Mouse (Mus musculus) CH12.LX (cell line): ENCODE measurements around the gene Lif. TPM values are rescaled to one million over a fixed set of nuclear protein-coding genes. Genes with fewer than 3 reads are reported as not detected.
A peak's percentile ranks its signal among the peaks of the same experiment; 100 is the strongest.

Source experiments
- DNase-seq: peaks from one replicate; pipeline ENCODE4 v3.0.0-alpha.2; 2013; ENCODE audit errors: extremely low read depth
- H3K27ac ChIP-seq: 2 replicates; pipeline ENCODE4 v1.5.1; 2012; ENCODE audit warnings: low read depth, mild to moderate bottlenecking, control low read depth, moderate library complexity; ENCODE audit not compliant: insufficient read depth
- H3K27me3 ChIP-seq: replicated peaks from 2 replicates; pipeline ENCODE3; 2012; ENCODE audit warnings: inconsistent platforms
- H3K36me3 ChIP-seq, 2 experiments: replicated peaks in 1 of 2; 2 replicates each; pipeline versions ENCODE3 to v1.6.1; 2012; ENCODE audit warnings: inconsistent platforms in 1 of 2, low read length in 1 of 2, mild to moderate bottlenecking in 1 of 2, mixed read lengths in 1 of 2, moderate library complexity in 1 of 2; ENCODE audit not compliant: control insufficient read depth in 1 of 2, insufficient read depth in 1 of 2
- H3K4me1 ChIP-seq, 2 experiments: 2 replicates each; pipeline ENCODE4 v1.6.1; 2012; ENCODE audit warnings: inconsistent platforms in 1 of 2, moderate library complexity in 1 of 2; ENCODE audit not compliant: insufficient read depth in 2 of 2, control insufficient read depth in 1 of 2
- H3K4me2 ChIP-seq: 2 replicates; pipeline ENCODE4 v1.6.1; 2012; ENCODE audit warnings: low read depth, mild to moderate bottlenecking, control low read depth; ENCODE audit not compliant: poor library complexity, insufficient read depth, severe bottlenecking
- H3K4me3 ChIP-seq, 3 experiments: fragments of 150-350 bp in 1 of 3; sonication (generic) in 1 of 3; replicated peaks in 1 of 3; 2 replicates each; pipeline versions ENCODE3 to v1.5.1; 2011 to 2012; ENCODE audit warnings: low read depth in 2 of 3, low read length in 2 of 3, mild to moderate bottlenecking in 2 of 3, moderate library complexity in 2 of 3, control low read depth in 1 of 3, improper control_type of control experiment in 1 of 3, inconsistent platforms in 1 of 3, mixed read lengths in 1 of 3; ENCODE audit not compliant: poor library complexity in 1 of 3
- H3K79me2 ChIP-seq: replicated peaks from 2 replicates; pipeline ENCODE4 v1.6.1; 2012; ENCODE audit warnings: mild to moderate bottlenecking, moderate library complexity; ENCODE audit not compliant: control insufficient read depth, poor library complexity, insufficient read depth, severe bottlenecking; ENCODE audit errors: extremely low read depth
- H3K9ac ChIP-seq: 2 replicates; pipeline ENCODE4 v1.6.1; 2012; ENCODE audit warnings: low read depth, mild to moderate bottlenecking, control low read depth, moderate library complexity; ENCODE audit not compliant: insufficient read depth
- H3K9me3 ChIP-seq: replicated peaks from 2 replicates; pipeline ENCODE3; 2012; ENCODE audit warnings: low read length, inconsistent platforms, mixed read lengths
- BHLHE40 ChIP-seq: IDR thresholded peaks from 2 replicates; pipeline ENCODE4 v1.6.1; 2011; ENCODE audit warnings: mild to moderate bottlenecking, low read depth, low read length, improper control_type of control experiment
- CHD1 ChIP-seq: IDR thresholded peaks from 2 replicates; pipeline ENCODE4 v1.6.1; 2012; ENCODE audit warnings: low read depth, low read length, improper control_type of control experiment, inconsistent platforms
- CHD2 ChIP-seq: IDR thresholded peaks from 2 replicates; pipeline ENCODE4 v1.6.1; 2011; ENCODE audit warnings: low read length, improper control_type of control experiment
- CTCF ChIP-seq, 2 experiments: IDR thresholded peaks in 1 of 2; conservative IDR thresholded peaks in 1 of 2; 2 replicates each; pipeline ENCODE4 v1.5.1; 2011 to 2012; ENCODE audit warnings: low read depth in 2 of 2, low read length in 2 of 2, improper control_type of control experiment in 1 of 2, inconsistent platforms in 1 of 2, mild to moderate bottlenecking in 1 of 2, moderate library complexity in 1 of 2
- E2F4 ChIP-seq: IDR thresholded peaks from 2 replicates; pipeline ENCODE4 v1.6.1; 2011; ENCODE audit warnings: low read depth, low read length, improper control_type of control experiment; ENCODE audit not compliant: insufficient replicate concordance
- ELF1 ChIP-seq: IDR thresholded peaks from 2 replicates; pipeline ENCODE4 v1.6.1; 2014; ENCODE audit warnings: low read depth, mild to moderate bottlenecking, inconsistent platforms, low read length, improper control_type of control experiment
- EP300 ChIP-seq: IDR thresholded peaks from 2 replicates; pipeline ENCODE4 v1.6.1; 2011; ENCODE audit warnings: low read length, improper control_type of control experiment
- ETS1 ChIP-seq: conservative IDR thresholded peaks from 2 replicates; pipeline ENCODE4 v1.6.1; 2012; ENCODE audit warnings: low read depth, mild to moderate bottlenecking, inconsistent platforms, low read length, improper control_type of control experiment, moderate library complexity
- GABPA ChIP-seq: IDR thresholded peaks from 2 replicates; pipeline ENCODE4 v1.6.1; 2012; ENCODE audit warnings: low read depth, low read length, improper control_type of control experiment, inconsistent platforms; ENCODE audit not compliant: insufficient replicate concordance
- HCFC1 ChIP-seq: IDR thresholded peaks from 2 replicates; pipeline ENCODE4 v1.6.1; 2012; ENCODE audit warnings: low read depth, mild to moderate bottlenecking, inconsistent platforms, low read length, improper control_type of control experiment
- JUN ChIP-seq: IDR thresholded peaks from 2 replicates; pipeline ENCODE4 v1.6.1; 2011; ENCODE audit warnings: low read depth, mild to moderate bottlenecking, low read length, improper control_type of control experiment, moderate library complexity; ENCODE audit not compliant: insufficient read depth
- MAFK ChIP-seq: IDR thresholded peaks from 2 replicates; pipeline ENCODE4 v1.6.1; 2011; ENCODE audit warnings: low read length, improper control_type of control experiment; ENCODE audit not compliant: insufficient replicate concordance
- MAX ChIP-seq: IDR thresholded peaks from 2 replicates; pipeline ENCODE4 v1.6.1; 2011; ENCODE audit warnings: low read length, improper control_type of control experiment
- MAZ ChIP-seq: IDR thresholded peaks from 2 replicates; pipeline ENCODE4 v1.6.1; 2012; ENCODE audit warnings: low read depth, mild to moderate bottlenecking, inconsistent platforms, low read length, improper control_type of control experiment, moderate library complexity
- MXI1 ChIP-seq: IDR thresholded peaks from 2 replicates; pipeline ENCODE4 v1.6.1; 2011; ENCODE audit warnings: mild to moderate bottlenecking, low read depth, low read length, improper control_type of control experiment
- MYC ChIP-seq: IDR thresholded peaks from 2 replicates; pipeline ENCODE4 v1.6.1; 2011; ENCODE audit warnings: low read depth, mild to moderate bottlenecking, improper control_type of control experiment, low read length
- PAX5 ChIP-seq: IDR thresholded peaks from 2 replicates; pipeline ENCODE4 v1.6.1; 2012; ENCODE audit warnings: low read length, inconsistent platforms, mixed read lengths
- POLR2A ChIP-seq: IDR thresholded peaks from 2 replicates; pipeline ENCODE4 v1.6.1; 2011; ENCODE audit warnings: low read depth, mild to moderate bottlenecking, improper control_type of control experiment, low read length
- POLR2AphosphoS2 ChIP-seq: IDR thresholded peaks from 2 replicates; pipeline ENCODE4 v1.6.1; 2011; ENCODE audit warnings: low read depth, low read length, improper control_type of control experiment
- SIN3A ChIP-seq: IDR thresholded peaks from 2 replicates; pipeline ENCODE4 v1.6.1; 2012; ENCODE audit warnings: low read length, improper control_type of control experiment, inconsistent platforms
- SMC3 ChIP-seq: IDR thresholded peaks from 2 replicates; pipeline ENCODE4 v1.6.1; 2011; ENCODE audit warnings: low read depth, low read length, improper control_type of control experiment
- TBP ChIP-seq: conservative IDR thresholded peaks from 2 replicates; pipeline ENCODE4 v1.6.1; 2011; ENCODE audit warnings: low read depth, low read length, improper control_type of control experiment
- TCF12 ChIP-seq: IDR thresholded peaks from 2 replicates; pipeline ENCODE4 v1.6.1; 2014; ENCODE audit warnings: low read depth, mild to moderate bottlenecking, inconsistent platforms, low read length, improper control_type of control experiment
- UBTF ChIP-seq: IDR thresholded peaks from 2 replicates; pipeline ENCODE4 v1.6.1; 2012; ENCODE audit warnings: low read depth, mild to moderate bottlenecking, inconsistent platforms, low read length, improper control_type of control experiment, moderate library complexity
- USF2 ChIP-seq: conservative IDR thresholded peaks from 2 replicates; pipeline ENCODE4 v1.6.1; 2011; ENCODE audit warnings: low read depth, low read length, improper control_type of control experiment
- ZC3H11A ChIP-seq: IDR thresholded peaks from 2 replicates; pipeline ENCODE4 v1.6.1; 2012; ENCODE audit warnings: low read depth, mild to moderate bottlenecking, inconsistent platforms, low read length, improper control_type of control experiment
- ZMIZ1 ChIP-seq: IDR thresholded peaks from 2 replicates; pipeline ENCODE4 v1.6.1; 2012; ENCODE audit warnings: low read depth, mild to moderate bottlenecking, inconsistent platforms, low read length, improper control_type of control experiment
- dilution Hi-C: fragments of 300-500 bp; cut with MboI; formaldehyde crosslinking; loops from 2 replicates; pipeline ENCODE4 v1.14.3; 2020; ENCODE audit warnings: low sequenced_read_pairs; ENCODE audit not compliant: extremely low pct_unique_long_range_greater_than_20kb, extremely low pct_ligation_motif_present
- in situ Hi-C: fragments of 300-500 bp; cut with MboI; formaldehyde crosslinking; loops from 3 replicates; pipeline ENCODE4 v1.14.3; 2019; ENCODE audit warnings: low sequenced_read_pairs, low pct_ligation_motif_present, low pct_unique_long_range_greater_than_20kb, mixed read lengths
- polyA plus RNA-seq: library from polyadenylated mRNA; unstranded; fragments of >175 nt; gene quantifications from 2 replicates; pipeline ENCODE4 v1.2.1, GENCODE M21; 2012; ENCODE audit warnings: low read depth; ENCODE audit not compliant: insufficient read length
- total RNA-seq, 2 experiments: library from RNA; depleted of rRNA; stranded (reverse); fragments of 300-350 nt in 1 of 2; fragments of >200 nt in 1 of 2; gene quantifications; 2 replicates each; pipeline ENCODE4 v1.2.3; 2012 to 2014

Lif gene
- total and polyA plus RNA-seq, 3 experiments: 0.05 to 1.8 (median 0.17) TPM

GRCm38 (mm10) chr11:4232644-4233043 lies 24.7 kb upstream of the Lif start:
- DNase-seq: no peak
- peaks cover 11% of the 10 kb centered on the region; the same call in 1 of the 2 replicates for H3K79me2 ChIP-seq
- H3K36me3 ChIP-seq: peaks cover 3 to 46% of the 10 kb centered on the region in 2 experiments
- H3K4me2 ChIP-seq: no peak overlapping the region
- H3K27me3 ChIP-seq: no peaks in the 10 kb centered on the region
- H3K4me1 ChIP-seq: peaks cover 9 to 27% of the 10 kb centered on the region in 2 experiments
- TF ChIP-seq ETS1: peak; percentile 19; the same call in 1 of the 2 replicates
- no peak for TF ChIP-seq MAZ
- TF ChIP-seq MXI1: no peak
- no peak for TF ChIP-seq GABPA
- H3K9me3 ChIP-seq: no peaks in the 10 kb centered on the region
- no peak overlapping the region for H3K4me3 ChIP-seq
- no peak overlapping the region for H3K9ac ChIP-seq
- dilution Hi-C loops (no loop called here), in situ Hi-C loops (no loop called here)
- H3K27ac ChIP-seq: no peak overlapping the region

GRCm38 (mm10) chr11:4235052-4235655 lies 22.2 kb upstream of the Lif start:
- Histone ChIP-seq H3K4me1 (peaks cover 14 to 45% of the 10 kb centered on the region in 2 experiments), H3K9ac (peak overlapping the region; percentile 87), H3K4me3 (peak overlapping the region; percentile 76 to 86 (median 84)), H3K36me3 (peaks cover 17 to 54% of the 10 kb centered on the region in 2 experiments), H3K27me3 (no peaks in the 10 kb centered on the region), H3K79me2 (peaks cover 26% of the 10 kb centered on the region), H3K9me3 (no peaks in the 10 kb centered on the region), H3K27ac (peak overlapping the region; percentile 84), H3K4me2 (peak overlapping the region; percentile 30)
- dilution Hi-C loops: no loop called here
- TF ChIP-seq POLR2AphosphoS2 (no peak), ETS1 (peak; percentile 70), E2F4 (no peak), SIN3A (no peak; the same call in 1 of the 2 replicates), TCF12 (peak; percentile 54; the same call in 1 of the 2 replicates), ZC3H11A (no peak), MAX (no peak; the same call in 1 of the 2 replicates), MYC (0 out of 2 replicates have a peak, but pooled peaks have one; percentile 20), BHLHE40 (peak; percentile 41; the same call in 1 of the 2 replicates), USF2 (no peak), EP300 (peak; percentile 60), UBTF (0 out of 2 replicates have a peak, but pooled peaks have one; percentile 34), ZMIZ1 (no peak), POLR2A (no peak), CHD2 (peak; percentile 49; the same call in 1 of the 2 replicates), PAX5 (no peak), ELF1 (no peak), CHD1 (no peak), TBP (no peak), HCFC1 (no peak), SMC3 (no peak), JUN (peak; percentile 50; the same call in 1 of the 2 replicates), GABPA (no peak), CTCF (conservative IDR thresholded peaks at IDR 0.05 in 1 of 2, IDR thresholded peaks at IDR 0.05 in 1 of 2; ENCODE audit: low read depth in 2 of 2, low read length in 2 of 2) (no peak), MAFK (no peak)
- DNase-seq: peak; percentile 83
- in situ Hi-C loops: no loop called here
